Mouse (Mus musculus) c-Kit-positive CD71-negative TER-119-negative erythroid progenitor cells, embryonic 14.5 days (primary cell): ENCODE measurements around the gene Mllt11.

Experiments used
- DNase-seq: peaks from one replicate; pipeline ENCODE4 v3.0.0-alpha.2; 2013; ENCODE audit warnings: low read depth

The Mllt11 gene

GRCm38 (mm10) chr3:95231298-95232221 lies at the start of gene Mllt11:
Gene Mllt11, minus strand, starts transcription at chr3:95232171.
- no peak for DNase-seq

GRCm38 (mm10) chr3:95281216-95282126 lies 49.5 kb upstream of the Mllt11 start, which contains the start of the genes Mindy1 and Prune1:
Gene Mindy1, plus strand, starts transcription at chr3:95281345.
Gene Prune1, minus strand, starts transcription at chr3:95282076.
- peak; percentile 95 for DNase-seq

- DNase-seq, result no peak
Measured at GRCm38 (mm10) chr3:95280747-95281146, 48.8 kb upstream of the Mllt11 start.

GRCm38 (mm10) chr3:95277149-95277551 lies 45.2 kb upstream of the Mllt11 start:
- DNase-seq, result no peak

GRCm38 (mm10) chr3:95276428-95276934 lies 44.5 kb upstream of the Mllt11 start:
- DNase-seq, result no peak

GRCm38 (mm10) chr3:95275161-95275560 lies 43.2 kb upstream of the Mllt11 start:
- no peak for DNase-seq

GRCm38 (mm10) chr3:95274453-95274852 lies 42.5 kb upstream of the Mllt11 start:
- DNase-seq, result no peak

- DNase-seq, result no peak
Measured at GRCm38 (mm10) chr3:95273471-95273870, 41.5 kb upstream of the Mllt11 start.

GRCm38 (mm10) chr3:95270766-95271364 lies 38.9 kb upstream of the Mllt11 start:
- no peak for DNase-seq

GRCm38 (mm10) chr3:95269789-95270188 lies 37.8 kb upstream of the Mllt11 start:
- no peak for DNase-seq

GRCm38 (mm10) chr3:95267855-95268254 lies 35.9 kb upstream of the Mllt11 start:
- no peak for DNase-seq

- no peak for DNase-seq
Measured at GRCm38 (mm10) chr3:95266052-95266451, 34.1 kb upstream of the Mllt11 start.

- no peak for DNase-seq
Measured at GRCm38 (mm10) chr3:95264724-95265123, 32.8 kb upstream of the Mllt11 start.

GRCm38 (mm10) chr3:95263089-95263739 lies 31.2 kb upstream of the Mllt11 start:
- peak; percentile 57 for DNase-seq

GRCm38 (mm10) chr3:95261975-95262374 lies 30.0 kb upstream of the Mllt11 start:
- DNase-seq, result no peak

GRCm38 (mm10) chr3:95256931-95257330 lies 25.0 kb upstream of the Mllt11 start:
- no peak for DNase-seq

- no peak for DNase-seq
Measured at GRCm38 (mm10) chr3:95250783-95251424, 18.9 kb upstream of the Mllt11 start, which contains the start of gene Bnipl. Gene Bnipl, minus strand, starts transcription at chr3:95251193.

- DNase-seq, result no peak
Measured at GRCm38 (mm10) chr3:95250361-95250760, 18.4 kb upstream of the Mllt11 start.

GRCm38 (mm10) chr3:95247660-95248336 lies 15.8 kb upstream of the Mllt11 start:
- no peak for DNase-seq
